Mouse (Mus musculus) lung, adult 2 months (tissue): ENCODE measurements around the gene Rai1. TPM values are rescaled to one million over a fixed set of nuclear protein-coding genes. Genes with fewer than 3 reads are reported as not detected.
A peak's percentile ranks its signal among the peaks of the same experiment; 100 is the strongest.

Experiments used
- DNase-seq: peaks from one replicate; pipeline ENCODE4 v3.0.0; 2022
- H3K4me1 ChIP-seq: fragments of 200-500 bp; 2 replicates; pipeline ENCODE4 v1.6.1; 2011; ENCODE audit warnings: low read length; ENCODE audit not compliant: control insufficient read depth, insufficient read depth
- H3K4me3 ChIP-seq: fragments of 200-500 bp; replicated peaks from 2 replicates; pipeline ENCODE3; 2011; ENCODE audit warnings: low read depth, mild to moderate bottlenecking, control low read depth, low read length; ENCODE audit errors: extremely low read depth
- CTCF ChIP-seq: fragments of 200-500 bp; IDR thresholded peaks from 2 replicates; pipeline ENCODE4 v1.5.1; 2011; ENCODE audit warnings: mild to moderate bottlenecking, low read length, control low read depth; ENCODE audit not compliant: insufficient read depth
- POLR2A ChIP-seq: fragments of 200-500 bp; IDR thresholded peaks from 2 replicates; pipeline ENCODE4 v1.6.1; 2011; ENCODE audit warnings: low read depth, mild to moderate bottlenecking, control low read depth, low read length, borderline replicate concordance; ENCODE audit errors: extremely low read depth
- WGBS: fragments of 180-500 bp; shearing (Covaris S2); methylation state at CpG from one replicate; pipeline ENCODE4 v1.1.7; 2018; 5-methylcytosine and 5-hydroxymethylcytosine counted together
- polyA plus RNA-seq: library from polyadenylated mRNA; depleted of rRNA; stranded (reverse); fragments of >200 nt; gene quantifications from 2 replicates; pipeline ENCODE4 v1.2.3, GENCODE M21; 2012

The Rai1 gene
- polyA plus RNA-seq, 1 experiment, result 47.3 TPM

- DNase-seq, result no peak
Measured at GRCm38 (mm10) chr11:60093227-60093626, 11.6 kb upstream of the Rai1 start.

GRCm38 (mm10) chr11:60093984-60094587 is 10.7 kb upstream of the Rai1 start:
- Histone ChIP-seq H3K4me3 (no peak overlapping the region), H3K4me1 (peaks cover 6% of the 10 kb centered on the region)
- TF ChIP-seq POLR2A, result no peak
- TF ChIP-seq CTCF, result no peak
- 79% methylated on average over 7 of the region's 7 CpGs for WGBS
- DNase-seq, result no peak

More at GRCm38 (mm10) chr11:60093227-60093626, 11.6 kb upstream of the Rai1 start:
- TF ChIP-seq CTCF (no peak), POLR2A (no peak)
- Histone ChIP-seq H3K4me1 (peaks cover 6% of the 10 kb centered on the region), H3K4me3 (no peak overlapping the region)

DNA sequence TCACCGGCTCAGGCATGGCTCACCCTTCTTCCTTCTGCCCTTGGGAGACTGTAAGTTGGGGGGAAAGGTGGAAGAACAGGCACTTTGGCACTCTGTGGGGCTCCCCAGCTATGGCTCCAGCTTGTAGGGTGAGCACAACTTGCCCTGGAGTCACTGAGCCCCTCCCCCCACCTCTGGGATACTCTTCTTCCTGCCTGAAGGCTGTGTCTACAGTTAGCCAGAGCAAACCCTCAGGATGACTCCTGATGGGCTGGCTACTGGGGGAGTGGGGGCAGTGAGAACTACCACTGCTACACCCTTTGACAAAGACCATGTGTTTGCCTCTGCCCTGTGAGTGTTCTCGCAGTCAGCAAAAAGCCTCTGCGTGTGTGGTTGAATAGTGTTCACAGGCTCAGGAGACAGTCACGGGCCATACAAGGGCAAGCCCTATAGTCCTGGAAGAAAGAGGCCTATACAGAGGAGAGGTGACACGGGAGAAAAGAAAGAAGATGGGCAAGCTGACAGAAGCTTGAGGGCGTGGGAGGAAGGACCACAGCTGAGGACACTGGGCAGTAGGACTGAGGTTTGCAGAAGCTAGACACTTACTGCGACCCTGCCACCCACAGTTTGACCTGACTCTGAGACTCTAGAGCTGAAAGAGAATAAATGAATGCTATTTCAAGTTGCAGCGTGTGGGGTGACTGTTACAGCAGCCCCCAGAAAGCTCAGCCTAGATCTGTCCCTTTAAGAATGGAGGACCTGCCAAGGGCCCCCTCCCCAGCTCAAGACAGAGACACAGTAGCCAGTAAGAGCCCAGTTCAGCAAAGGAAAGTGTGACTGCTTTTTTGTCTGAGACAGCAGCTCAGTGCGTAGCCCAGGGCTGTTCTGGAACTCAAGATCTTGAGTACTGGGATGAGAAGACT is 9.7 kb upstream of the Rai1 start:
- WGBS, result 61% methylated on average over 9 of the region's 9 CpGs
- no peak for DNase-seq
- Histone ChIP-seq H3K4me3 (no peak overlapping the region), H3K4me1 (peaks cover 7% of the 10 kb centered on the region)
- TF ChIP-seq CTCF, result no peak
- no peak for TF ChIP-seq POLR2A

- no peak for DNase-seq
- no peak overlapping the region for H3K4me3 ChIP-seq
- no peak for TF ChIP-seq CTCF
- H3K4me1 ChIP-seq, result peaks cover 13% of the 10 kb centered on the region
- 52% methylated on average over 8 of the region's 8 CpGs for WGBS
Measured at GRCm38 (mm10) chr11:60099555-60100186, 5.1 kb upstream of the Rai1 start.

DNA sequence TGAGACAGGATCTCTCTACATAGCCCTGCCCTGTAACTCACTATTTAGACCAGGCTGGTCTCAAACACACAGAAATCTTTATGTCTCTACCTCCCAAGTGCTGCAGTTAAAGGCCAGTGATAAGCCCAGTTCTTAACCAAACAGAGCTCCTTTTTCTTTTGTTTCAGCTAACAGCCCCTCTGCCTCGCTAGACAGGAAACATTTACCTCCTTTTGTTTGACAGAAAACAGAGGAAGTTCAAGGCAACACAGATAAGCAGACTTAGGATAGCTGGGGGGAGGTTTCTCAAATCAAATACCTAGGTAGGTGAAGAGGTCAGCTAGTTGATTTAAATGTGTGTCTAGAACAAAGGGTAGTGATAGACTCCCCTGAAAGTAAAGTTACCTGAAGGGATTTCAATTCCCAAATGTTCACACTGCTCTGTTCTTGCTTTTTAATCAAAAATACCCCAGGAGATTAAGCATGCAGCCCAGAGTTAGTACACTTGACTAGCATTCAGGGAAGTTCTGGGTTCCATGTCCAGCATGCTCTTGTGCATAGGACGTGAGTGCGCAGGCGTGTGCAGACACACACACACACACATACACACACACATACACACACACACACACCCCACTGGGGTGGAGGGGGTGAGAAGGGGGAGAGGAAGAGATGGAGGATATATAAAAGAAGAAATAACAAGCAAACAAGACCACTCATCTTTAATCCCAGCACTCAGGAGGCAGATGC is 3.8 kb upstream of the Rai1 start:
- peaks cover 13% of the 10 kb centered on the region for H3K4me1 ChIP-seq
- TF ChIP-seq CTCF, result no peak
- no peak for TF ChIP-seq POLR2A
- no peak for DNase-seq
- 75% methylated on average over 4 of the region's 4 CpGs for WGBS
- H3K4me3 ChIP-seq, result no peak overlapping the region

- no peak for TF ChIP-seq CTCF
- no peak for TF ChIP-seq POLR2A
- 86% methylated on average over 4 of the region's 4 CpGs for WGBS
- DNase-seq, result no peak
Measured at GRCm38 (mm10) chr11:60101986-60102385, 2.8 kb upstream of the Rai1 start.

GRCm38 (mm10) chr11:60102664-60103063 is 2.1 kb upstream of the Rai1 start:
- Histone ChIP-seq H3K4me3 (no peak overlapping the region), H3K4me1 (peaks cover 15% of the 10 kb centered on the region)
- 22% methylated on average over 6 of the region's 6 CpGs for WGBS
- DNase-seq, result peak; percentile 34
- TF ChIP-seq CTCF (no peak), POLR2A (no peak)

More at GRCm38 (mm10) chr11:60101986-60102385, 2.8 kb upstream of the Rai1 start:
- no peak overlapping the region for H3K4me3 ChIP-seq
- peaks cover 13% of the 10 kb centered on the region for H3K4me1 ChIP-seq

DNA sequence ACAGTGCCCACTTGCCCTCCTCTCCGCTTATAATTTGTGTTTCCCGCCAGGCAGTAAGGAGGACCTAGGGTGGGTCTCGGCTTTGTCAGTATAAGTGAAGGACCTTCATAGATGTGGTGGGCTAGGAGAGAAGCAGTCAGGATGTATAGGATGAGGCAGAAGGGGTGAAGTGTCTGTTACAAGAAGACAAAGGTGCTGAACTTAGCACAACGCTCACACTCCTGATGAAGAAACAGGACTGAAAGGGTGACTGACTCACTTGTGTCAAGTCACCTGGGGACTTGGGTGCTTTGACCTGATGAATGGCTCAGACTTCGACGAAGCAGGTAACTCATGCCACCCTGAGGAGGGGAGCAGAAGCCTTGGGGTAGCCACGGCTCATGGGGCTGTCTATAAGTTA is 1.2 kb upstream of the Rai1 start:
- H3K4me3 ChIP-seq, result no peak overlapping the region
- no peak for DNase-seq
- peaks cover 24% of the 10 kb centered on the region for H3K4me1 ChIP-seq
- no peak for TF ChIP-seq POLR2A
- WGBS, result 91% methylated on average over 7 of the region's 7 CpGs

GRCm38 (mm10) chr11:60105593-60106542 is 1.1 kb downstream of the Rai1 start:
- TF ChIP-seq CTCF, result no peak
- peak; percentile 39; the same call in 1 of the 2 replicates for TF ChIP-seq POLR2A
- DNase-seq, result peak; percentile 78
- H3K4me1 ChIP-seq, result peaks cover 28% of the 10 kb centered on the region
- H3K4me3 ChIP-seq, result peak overlapping the region; percentile 63
- WGBS, result under 1% methylated on average over 87 of the region's 88 CpGs
